Mouse (Mus musculus) lung, embryonic 16.5 days (tissue): ENCODE measurements at regions not wholly inside any gene's neighbourhood (a gene's known extent, or its start where the extent isn't known, plus 50 kb on each side); places are given as distances from the start of the nearest gene placed in this dataset.

Experiments
- ATAC-seq: fragments of 200-750 bp; cut with Nextera tagmentation; 2 replicates; pipeline ENCODE4 v1.8.0; 2017; ENCODE audit warnings: low read depth, mild to moderate bottlenecking, moderate library complexity
- H3K27ac ChIP-seq: fragments of 300-500 bp; sonication (generic); 2 replicates; pipeline ENCODE4 v1.5.1; 2014; ENCODE audit warnings: mild to moderate bottlenecking, control low read depth, low read length
- H3K27me3 ChIP-seq: fragments of 300-500 bp; sonication (generic); 2 replicates; pipeline ENCODE4 v1.6.1; 2014; ENCODE audit warnings: low read depth, low read length, mixed read lengths; ENCODE audit not compliant: control insufficient read depth, insufficient read depth
- H3K36me3 ChIP-seq: fragments of 300-500 bp; sonication (generic); 2 replicates; pipeline ENCODE4 v1.6.1; 2014; ENCODE audit warnings: low read length; ENCODE audit not compliant: control insufficient read depth, insufficient read depth
- H3K4me1 ChIP-seq: fragments of 300-500 bp; sonication (generic); replicated peaks from 2 replicates; pipeline ENCODE4 v1.6.1; 2014; ENCODE audit warnings: low read length, mixed read lengths; ENCODE audit not compliant: control insufficient read depth, insufficient read depth
- H3K4me2 ChIP-seq: fragments of 300-500 bp; sonication (generic); 2 replicates; pipeline ENCODE4 v1.6.1; 2014; ENCODE audit warnings: low read depth, low read length, control low read depth
- H3K4me3 ChIP-seq: fragments of 300-500 bp; sonication (generic); 2 replicates; pipeline ENCODE4 v1.5.1; 2014; ENCODE audit warnings: mild to moderate bottlenecking, low read length, control low read depth
- H3K9ac ChIP-seq: fragments of 300-500 bp; sonication (generic); 2 replicates; pipeline ENCODE4 v1.6.1; 2014; ENCODE audit warnings: low read length, control low read depth
- H3K9me3 ChIP-seq: fragments of 300-500 bp; sonication (generic); 2 replicates; pipeline ENCODE4 v1.6.1; 2016; ENCODE audit warnings: low read length; ENCODE audit not compliant: control insufficient read depth
- WGBS: fragments of 180-500 bp; shearing (Covaris S2); extraction: QIAGEN DNeasy Blood & Tissue Kit; methylation state at CpG from one replicate; pipeline ENCODE4 v1.1.7; 2014; 5-methylcytosine and 5-hydroxymethylcytosine counted together

GRCm38 (mm10) chr13:44573463-44573862 is 155.8 kb upstream of the Jarid2 start:
- H3K4me1 ChIP-seq: no peaks in the 10 kb centered on the region
- no peak overlapping the region for H3K27ac ChIP-seq
- H3K9me3 ChIP-seq: no peaks in the 10 kb centered on the region
- no peak for ATAC-seq
- H3K36me3 ChIP-seq: no peaks in the 10 kb centered on the region
- 20% methylated on average over 7 of the region's 7 CpGs for WGBS
- H3K9ac ChIP-seq: no peak overlapping the region
- no peaks in the 10 kb centered on the region for H3K27me3 ChIP-seq
- no peak overlapping the region for H3K4me3 ChIP-seq
- H3K4me2 ChIP-seq: no peak overlapping the region

- Histone ChIP-seq H3K36me3 (no peaks in the 10 kb centered on the region), H3K4me2 (no peak overlapping the region), H3K9ac (no peak overlapping the region), H3K4me3 (no peak overlapping the region), H3K4me1 (peaks cover 7% of the 10 kb centered on the region), H3K27ac (no peak overlapping the region), H3K9me3 (no peaks in the 10 kb centered on the region), H3K27me3 (no peaks in the 10 kb centered on the region)
- no peak for ATAC-seq
- WGBS: 89% methylated on average over 5 of the region's 5 CpGs
These were observed 150.1 kb upstream of the Jarid2 start for GRCm38 (mm10) chr13:44579215-44579614.

GRCm38 (mm10) chr13:44580156-44580736 is 149.0 kb upstream of the Jarid2 start:
- H3K4me2 ChIP-seq: peak overlapping the region; percentile 7; the same call in 1 of the 2 replicates
- no peak for ATAC-seq
- 49% methylated on average over 15 of the region's 15 CpGs for whole genome bisulfite sequencing
- H3K4me1 ChIP-seq: peaks cover 7% of the 10 kb centered on the region
- no peaks in the 10 kb centered on the region for H3K36me3 ChIP-seq
- no peak overlapping the region for H3K9ac ChIP-seq
- no peak overlapping the region for H3K4me3 ChIP-seq
- H3K9me3 ChIP-seq: no peaks in the 10 kb centered on the region
- H3K27ac ChIP-seq: no peak overlapping the region
- no peaks in the 10 kb centered on the region for H3K27me3 ChIP-seq

GRCm38 (mm10) chr13:44580767-44581166 is 148.5 kb upstream of the Jarid2 start:
- Histone ChIP-seq H3K27me3 (no peaks in the 10 kb centered on the region), H3K9me3 (no peaks in the 10 kb centered on the region), H3K4me1 (peaks cover 7% of the 10 kb centered on the region), H3K27ac (0 out of 2 replicates have a peak overlapping the region, but pooled peaks have one; percentile 13), H3K36me3 (no peaks in the 10 kb centered on the region), H3K4me3 (no peak overlapping the region), H3K4me2 (peak overlapping the region; percentile 7; the same call in 1 of the 2 replicates), H3K9ac (no peak overlapping the region)
- ATAC-seq: peak; percentile 23; the same call in 1 of the 2 replicates
- 12% methylated on average over 9 of the region's 9 CpGs for WGBS

GRCm38 (mm10) chr13:44581947-44582766 is 147.1 kb upstream of the Jarid2 start:
- no peak overlapping the region for H3K4me3 ChIP-seq
- H3K4me2 ChIP-seq: no peak overlapping the region
- no peaks in the 10 kb centered on the region for H3K27me3 ChIP-seq
- H3K9ac ChIP-seq: no peak overlapping the region
- WGBS: 54% methylated on average over 23 of the region's 23 CpGs
- H3K36me3 ChIP-seq: no peaks in the 10 kb centered on the region
- H3K4me1 ChIP-seq: peaks cover 7% of the 10 kb centered on the region
- no peak for ATAC-seq
- no peaks in the 10 kb centered on the region for H3K9me3 ChIP-seq
- H3K27ac ChIP-seq: no peak overlapping the region

- H3K36me3 ChIP-seq: no peaks in the 10 kb centered on the region
- H3K4me2 ChIP-seq: no peak overlapping the region
- no peak overlapping the region for H3K9ac ChIP-seq
- peaks cover 7% of the 10 kb centered on the region for H3K4me1 ChIP-seq
- no peak overlapping the region for H3K27ac ChIP-seq
- no peaks in the 10 kb centered on the region for H3K9me3 ChIP-seq
- no peak for ATAC-seq
- no peaks in the 10 kb centered on the region for H3K27me3 ChIP-seq
- no peak overlapping the region for H3K4me3 ChIP-seq
- WGBS: 43% methylated on average over 2 of the region's 2 CpGs
These were observed 146.5 kb upstream of the Jarid2 start for GRCm38 (mm10) chr13:44582767-44583085.

GRCm38 (mm10) chr13:44583614-44584013 is 145.7 kb upstream of the Jarid2 start:
- Histone ChIP-seq H3K36me3 (no peaks in the 10 kb centered on the region), H3K4me3 (no peak overlapping the region), H3K4me2 (no peak overlapping the region), H3K4me1 (peaks cover 7% of the 10 kb centered on the region), H3K9me3 (no peaks in the 10 kb centered on the region), H3K27me3 (no peaks in the 10 kb centered on the region), H3K27ac (no peak overlapping the region), H3K9ac (no peak overlapping the region)
- 77% methylated on average over 5 of the region's 5 CpGs for WGBS
- ATAC-seq: no peak

- ATAC-seq: no peak
- WGBS: 49% methylated on average over 8 of the region's 8 CpGs
- Histone ChIP-seq H3K4me1 (peaks cover 7% of the 10 kb centered on the region), H3K4me3 (no peak overlapping the region), H3K36me3 (no peaks in the 10 kb centered on the region), H3K9me3 (no peaks in the 10 kb centered on the region), H3K27me3 (no peaks in the 10 kb centered on the region), H3K9ac (no peak overlapping the region), H3K27ac (no peak overlapping the region), H3K4me2 (no peak overlapping the region)
These were observed 145.1 kb upstream of the Jarid2 start for GRCm38 (mm10) chr13:44584151-44584550.

- Histone ChIP-seq H3K4me2 (no peak overlapping the region), H3K9ac (no peak overlapping the region), H3K4me1 (peaks cover 7% of the 10 kb centered on the region), H3K4me3 (no peak overlapping the region), H3K27ac (no peak overlapping the region), H3K36me3 (no peaks in the 10 kb centered on the region), H3K9me3 (no peaks in the 10 kb centered on the region), H3K27me3 (no peaks in the 10 kb centered on the region)
- no peak for ATAC-seq
- 41% methylated on average over 4 of the region's 4 CpGs for WGBS
These were observed 144.7 kb upstream of the Jarid2 start for GRCm38 (mm10) chr13:44584551-44584950.
